Mouse (Mus musculus) kidney, adult 2 months (tissue): ENCODE measurements at regions not wholly inside any gene's neighbourhood (a gene's known extent, or its start where the extent isn't known, plus 50 kb on each side); places are given as distances from the start of the nearest gene placed in this dataset.

ENCODE experiments used
- CTCF ChIP-seq: fragments of 200-500 bp; conservative IDR thresholded peaks from 2 replicates; pipeline ENCODE4 v1.5.1; 2011; ENCODE audit warnings: low read depth, mild to moderate bottlenecking, control low read depth, low read length, moderate library complexity, mixed read lengths; ENCODE audit not compliant: insufficient read depth, insufficient read length
- POLR2A ChIP-seq: fragments of 200-500 bp; IDR thresholded peaks from one replicate; pipeline ENCODE4 v1.6.1; 2011; ENCODE audit warnings: low read depth, low read length, control low read depth

- no peak for TF ChIP-seq POLR2A
- no peak for TF ChIP-seq CTCF
Measured at GRCm38 (mm10) chr3:148746234-148746633, 244.1 kb downstream of the Adgrl2 start.
